ENCODE assay signal across 10 mouse cellular contexts in the genomic region with DNA sequence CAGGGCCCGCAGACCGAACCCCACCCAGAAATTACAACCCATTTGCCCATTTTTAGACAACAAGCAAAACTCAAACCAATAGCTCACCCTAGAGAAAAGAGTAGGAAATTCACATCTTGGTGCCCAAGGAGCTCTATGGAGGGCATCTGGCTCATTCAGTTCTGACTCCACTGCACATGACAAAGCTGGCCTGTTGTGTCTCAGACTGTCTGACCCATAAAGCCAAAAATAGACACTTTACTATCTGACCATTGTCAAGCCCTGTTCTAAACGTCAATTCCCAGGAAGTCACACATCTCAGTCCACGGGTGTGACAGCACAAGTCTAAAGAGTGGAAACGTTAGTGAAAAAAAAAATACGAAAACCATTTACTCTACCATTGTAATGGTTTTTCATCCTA.
"Had no signal": no experiment of that assay in that cellular context is flagged by ENCODE, and none has a peak within 500 bp of the region (broad histone marks: within the 10 kb centered on the region; RNA-seq: fewer than 3 reads in every experiment).

No protein-coding gene starts in this region.

- H3K4me3 ChIP-seq: limb, embryonic 12.5 days; liver, embryonic 13.5 days; midbrain, embryonic 12.5 days; neural tube, embryonic 13.5 days had no signal

- H3K27ac ChIP-seq: limb, embryonic 12.5 days; liver, embryonic 13.5 days; midbrain, embryonic 12.5 days; neural tube, embryonic 13.5 days had no signal

- H3K4me2 ChIP-seq: limb, embryonic 12.5 days; liver, embryonic 13.5 days; midbrain, embryonic 12.5 days; neural tube, embryonic 13.5 days had no signal

- ATAC-seq: midbrain, embryonic 16.5 days had no signal

- H3K9ac ChIP-seq: limb, embryonic 12.5 days; liver, embryonic 13.5 days; midbrain, embryonic 12.5 days; neural tube, embryonic 13.5 days had no signal

- H3K9me3 ChIP-seq: liver, embryonic 13.5 days; midbrain, embryonic 12.5 days; neural tube, embryonic 13.5 days had no signal

- H3K36me3 ChIP-seq: limb, embryonic 12.5 days; liver, embryonic 13.5 days; midbrain, embryonic 12.5 days; neural tube, embryonic 13.5 days had no signal

- H3K4me1 ChIP-seq: liver, embryonic 13.5 days had no signal

- DNase-seq: kidney, postnatal 25 days; liver; liver, embryonic 13.5 days; lung, adult 18-20 months; right cerebral cortex, postnatal 14 days; thymus, postnatal 4 days had no signal

- H3K27me3 ChIP-seq: limb, embryonic 12.5 days; liver, embryonic 13.5 days; midbrain, embryonic 12.5 days; neural tube, embryonic 13.5 days had no signal
